In the genomic region with DNA sequence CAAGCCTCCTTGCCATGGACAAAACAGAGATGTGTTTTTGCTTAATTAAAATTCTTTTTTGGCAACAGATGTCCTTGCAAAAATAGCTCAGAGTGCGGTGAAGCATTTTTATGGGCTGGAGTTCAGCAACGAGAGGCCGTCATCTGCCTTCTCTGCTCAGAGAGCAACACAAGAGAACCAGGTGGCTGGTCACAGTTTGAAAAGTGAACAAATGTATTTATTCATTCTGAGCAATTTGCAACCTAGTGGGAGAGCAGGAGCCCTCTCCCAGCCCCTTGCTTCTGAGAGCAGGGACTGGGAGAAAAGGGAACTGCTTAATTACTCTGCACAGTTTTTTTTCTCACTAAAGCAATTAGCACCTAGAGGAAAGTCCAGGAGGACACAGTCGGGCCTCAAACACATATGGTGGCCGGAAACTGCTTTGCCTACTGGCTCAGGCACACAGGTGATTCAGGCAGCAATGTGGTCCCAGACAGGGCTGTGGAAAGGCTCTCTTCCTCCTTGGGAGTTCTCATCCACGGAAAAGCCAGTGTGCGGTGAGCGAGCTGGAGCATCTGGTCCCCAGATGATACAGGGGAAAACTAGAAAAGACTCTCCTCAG, we compare ENCODE assay signal across 9 mouse cellular contexts.
DNase-seq lines count a peak whose midpoint lies in the region; ATAC-seq lines count a peak whose summit lies in the region.
"Had no signal": no experiment of that assay in that cellular context is flagged by ENCODE, and none has a peak within 500 bp of the region (broad histone marks: within the 10 kb centered on the region; RNA-seq: fewer than 3 reads in every experiment).

No protein-coding gene starts in this region.

- no peak overlapping the region for H3K27ac ChIP-seq in neural tube, embryonic 12.5 days
- H3K27ac ChIP-seq in kidney, embryonic 15.5 days, result no peak overlapping the region

- no peak overlapping the region for H3K9ac ChIP-seq in neural tube, embryonic 12.5 days
- H3K9ac ChIP-seq in kidney, embryonic 15.5 days, result no peak overlapping the region

- 21% methylated on average over 8 of the region's 8 CpGs for WGBS in neural tube, embryonic 12.5 days
- 28% methylated on average over 8 of the region's 8 CpGs for WGBS in kidney, embryonic 15.5 days

- no peaks in the 10 kb centered on the region for H3K36me3 ChIP-seq in neural tube, embryonic 12.5 days
- H3K36me3 ChIP-seq in kidney, embryonic 15.5 days, result no peaks in the 10 kb centered on the region

- no peaks in the 10 kb centered on the region for H3K9me3 ChIP-seq in neural tube, embryonic 12.5 days
- H3K9me3 ChIP-seq in kidney, embryonic 15.5 days (replicated peaks), result no peaks in the 10 kb centered on the region

- no peaks in the 10 kb centered on the region for H3K27me3 ChIP-seq in neural tube, embryonic 12.5 days (replicated peaks)
- H3K27me3 ChIP-seq in kidney, embryonic 15.5 days, result no peaks in the 10 kb centered on the region

- DNase-seq in cerebellum, adult 9-11 months, result peak; percentile 86
- DNase-seq in forelimb bud, embryonic 11.5 days (ENCODE audit: low read depth, low spot score), result peak; percentile 49
- peak; percentile 9 to 21 for DNase-seq in left cerebral cortex, adult 18-20 months (ENCODE audit: low spot score in 2 of 2)
- DNase-seq in adrenal gland, adult (ENCODE audit: inconsistent age in 2 of 2, low spot score in 1 of 2), result no peak
- no peak for DNase-seq in spleen, postnatal 36 days (ENCODE audit: low spot score in 2 of 2)
- no peak for DNase-seq in spleen, postnatal 10 days (ENCODE audit: low spot score in 2 of 2)

- peak; percentile 52 for ATAC-seq in neural tube, embryonic 12.5 days (ENCODE audit: low FRiP score, low read depth)
- no peak for ATAC-seq in kidney, embryonic 15.5 days (replicated peaks; ENCODE audit: low FRiP score)
- ATAC-seq: Patski had no signal

- no peak overlapping the region for H3K4me3 ChIP-seq in neural tube, embryonic 12.5 days
- no peak overlapping the region for H3K4me3 ChIP-seq in kidney, embryonic 15.5 days (replicated peaks)

- H3K4me2 ChIP-seq in neural tube, embryonic 12.5 days (replicated peaks), result no peak overlapping the region
- no peak overlapping the region for H3K4me2 ChIP-seq in kidney, embryonic 15.5 days

- H3K4me1 ChIP-seq in neural tube, embryonic 12.5 days, result peaks cover 7% of the 10 kb centered on the region
- H3K4me1 ChIP-seq in kidney, embryonic 15.5 days, result 0 out of 2 replicates have a peak, but pooled peaks cover 6% of the 10 kb centered on the region

Comparison
In these comparisons a context has a peak if more than half of its experiments do, and no peak if none do; other contexts are left out.
1. DNase-seq: peak in cerebellum, adult 9-11 months (single experiment), forelimb bud, embryonic 11.5 days (single experiment) and left cerebral cortex, adult 18-20 months (2 of 2); none in adrenal gland, adult (0 of 2), spleen, postnatal 36 days (0 of 2) and spleen, postnatal 10 days (0 of 2).